Mouse (Mus musculus) layer of hippocampus, postnatal 10 days (tissue): Measurements from ENCODE around the gene Tfap2a. TPM values are rescaled to one million over a fixed set of nuclear protein-coding genes. Genes with fewer than 3 reads are reported as not detected.

Experiments used
- DNase-seq, 2 experiments: peaks; one replicate each; pipeline ENCODE4 v3.0.0; 2021; ENCODE audit warnings: low spot score in 2 of 2
- total RNA-seq, 2 experiments: library from RNA; stranded (reverse); gene quantifications; 2 replicates each; pipeline ENCODE4 v1.2.3; 2021

Gene Tfap2a
- total RNA-seq, 2 experiments from 2014 or later: 0.38 to 0.48 TPM

GRCm38 (mm10) chr13:40713241-40713640, 24.9 kb downstream of the Tfap2a start:
- no peak for DNase-seq

- DNase-seq: no peak
Observed at GRCm38 (mm10) chr13:40712526-40712832, 25.7 kb downstream of the Tfap2a start.

- DNase-seq: no peak
Observed at GRCm38 (mm10) chr13:40711661-40712525, 26.3 kb downstream of the Tfap2a start.

GRCm38 (mm10) chr13:40710062-40710342, 28.2 kb downstream of the Tfap2a start:
- DNase-seq: no peak

- no peak for DNase-seq
Observed at GRCm38 (mm10) chr13:40709321-40710061, 28.7 kb downstream of the Tfap2a start.

- no peak for DNase-seq
Observed at GRCm38 (mm10) chr13:40708913-40709312, 29.3 kb downstream of the Tfap2a start.

GRCm38 (mm10) chr13:40708271-40708670, 29.9 kb downstream of the Tfap2a start:
- no peak for DNase-seq

GRCm38 (mm10) chr13:40707646-40708045, 30.5 kb downstream of the Tfap2a start:
- no peak for DNase-seq

- no peak for DNase-seq
Observed at GRCm38 (mm10) chr13:40706612-40707011, 31.6 kb downstream of the Tfap2a start.

- no peak for DNase-seq
Observed at GRCm38 (mm10) chr13:40705821-40706425, 32.3 kb downstream of the Tfap2a start.

- DNase-seq: no peak
Observed at GRCm38 (mm10) chr13:40704864-40705455, 33.2 kb downstream of the Tfap2a start.

GRCm38 (mm10) chr13:40703982-40704501, 34.1 kb downstream of the Tfap2a start:
- DNase-seq: no peak

- no peak for DNase-seq
Observed at GRCm38 (mm10) chr13:40703123-40703797, 34.9 kb downstream of the Tfap2a start.

- no peak for DNase-seq
Observed at GRCm38 (mm10) chr13:40702361-40703122, 35.6 kb downstream of the Tfap2a start.

- DNase-seq: no peak
Observed at GRCm38 (mm10) chr13:40701691-40702090, 36.5 kb downstream of the Tfap2a start.

GRCm38 (mm10) chr13:40685790-40686189, 52.4 kb downstream of the Tfap2a start:
- no peak for DNase-seq

- DNase-seq: no peak
Observed at GRCm38 (mm10) chr13:40676730-40677129, 61.4 kb downstream of the Tfap2a start.
